ENCODE assay signal across 20 mouse cellular contexts in the genomic region with DNA sequence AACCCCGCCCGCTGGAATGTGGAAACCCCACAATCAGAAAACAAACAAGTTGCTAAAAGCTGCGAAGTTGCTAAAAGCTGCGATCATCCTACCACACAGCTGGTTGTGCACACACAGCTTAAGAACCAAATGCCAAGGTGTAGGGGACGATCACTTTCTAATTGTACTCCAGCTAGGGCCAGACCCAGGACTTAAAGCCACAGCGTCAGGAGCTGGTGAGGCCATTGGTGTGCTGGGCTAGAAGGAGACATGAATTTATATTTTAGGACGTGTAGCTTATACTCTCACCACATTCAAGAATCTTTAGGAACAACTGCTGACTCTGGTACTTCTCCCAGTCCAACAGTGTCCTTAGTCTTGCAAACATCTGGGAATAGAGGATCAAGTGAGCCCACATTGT. TPM values are rescaled to one million over a fixed set of nuclear protein-coding genes. Genes with fewer than 3 reads are reported as not detected.
DNase-seq lines count a peak whose midpoint lies in the region; ATAC-seq and TF ChIP-seq lines count a peak whose summit lies in the region.
"Had no signal": no experiment of that assay in that cellular context is flagged by ENCODE, and none has a peak within 500 bp of the region (broad histone marks: within the 10 kb centered on the region; RNA-seq: fewer than 3 reads in every experiment).

No protein-coding gene starts in this region.

- WGBS in forebrain, postnatal 0 days, result 2% methylated on average over 7 of the region's 7 CpGs
- 2% methylated on average over 7 of the region's 7 CpGs for WGBS in forebrain, embryonic 10.5 days
- 20% methylated on average over 7 of the region's 7 CpGs for WGBS in kidney, embryonic 16.5 days
- 4% methylated on average over 7 of the region's 7 CpGs for WGBS in intestine, embryonic 16.5 days

- no peak overlapping the region for H3K4me2 ChIP-seq in forebrain, postnatal 0 days (ENCODE audit: low read depth)
- H3K4me2 ChIP-seq in kidney, embryonic 16.5 days (replicated peaks; ENCODE audit: low read depth, low read length), result peak overlapping the region; percentile 83
- H3K4me2 ChIP-seq in intestine, embryonic 16.5 days (ENCODE audit: low read depth, low read length), result no peak overlapping the region
- H3K4me2 ChIP-seq: liver, embryonic 12.5 days; midbrain, embryonic 12.5 days had no signal

- TF ChIP-seq CTCF in forebrain, postnatal 0 days (IDR thresholded peaks at IDR 0.05; ENCODE audit: low read depth), result no peak
- no peak for TF ChIP-seq CTCF in embryonic fibroblast, embryonic 13.5 days (IDR thresholded peaks at IDR 0.05; ENCODE audit: borderline replicate concordance, insufficient read depth, low read length)

- no peaks in the 10 kb centered on the region for H3K9me3 ChIP-seq in forebrain, postnatal 0 days (ENCODE audit: low read length)
- no peaks in the 10 kb centered on the region for H3K9me3 ChIP-seq in forebrain, embryonic 10.5 days
- no peaks in the 10 kb centered on the region for H3K9me3 ChIP-seq in kidney, embryonic 16.5 days (ENCODE audit: low read length)
- no peaks in the 10 kb centered on the region for H3K9me3 ChIP-seq in intestine, embryonic 16.5 days (ENCODE audit: control insufficient read depth, low read length)
- H3K9me3 ChIP-seq: liver, embryonic 12.5 days; midbrain, embryonic 12.5 days had no signal

- no peaks in the 10 kb centered on the region for H3K36me3 ChIP-seq in forebrain, postnatal 0 days (ENCODE audit: insufficient read depth)
- peaks cover 10% of the 10 kb centered on the region; the same call in 1 of the 2 replicates for H3K36me3 ChIP-seq in forebrain, embryonic 10.5 days (replicated peaks)
- no peaks in the 10 kb centered on the region for H3K36me3 ChIP-seq in kidney, embryonic 16.5 days (ENCODE audit: insufficient read depth, low read length)
- no peaks in the 10 kb centered on the region for H3K36me3 ChIP-seq in intestine, embryonic 16.5 days (ENCODE audit: control insufficient read depth, insufficient read depth, low read length)
- H3K36me3 ChIP-seq: liver, embryonic 12.5 days; midbrain, embryonic 12.5 days had no signal

- H3K4me3 ChIP-seq in forebrain, postnatal 0 days (ENCODE audit: low read depth, low read length), result no peak overlapping the region
- no peak overlapping the region for H3K4me3 ChIP-seq in forebrain, embryonic 10.5 days
- H3K4me3 ChIP-seq in kidney, embryonic 16.5 days (ENCODE audit: low read length), result no peak overlapping the region; the same call in 1 of the 2 replicates
- H3K4me3 ChIP-seq in embryonic fibroblast, embryonic 13.5 days (ENCODE audit: insufficient read depth, low read length), result no peak overlapping the region
- H3K4me3 ChIP-seq in intestine, embryonic 16.5 days (ENCODE audit: low read length), result no peak overlapping the region
- H3K4me3 ChIP-seq: liver, embryonic 12.5 days; midbrain, embryonic 12.5 days had no signal

- H3K27ac ChIP-seq in forebrain, postnatal 0 days (ENCODE audit: low read depth, low read length), result no peak overlapping the region
- H3K27ac ChIP-seq in forebrain, embryonic 10.5 days, result no peak overlapping the region
- H3K27ac ChIP-seq in kidney, embryonic 16.5 days (ENCODE audit: low read length), result 0 out of 2 replicates have a peak overlapping the region, but pooled peaks have one; percentile 24
- H3K27ac ChIP-seq in embryonic fibroblast, embryonic 13.5 days (ENCODE audit: insufficient read depth, low read length), result peak overlapping the region; percentile 74
- H3K27ac ChIP-seq in intestine, embryonic 16.5 days (ENCODE audit: low read length), result no peak overlapping the region
- H3K27ac ChIP-seq: liver, embryonic 12.5 days; macrophage; midbrain, embryonic 12.5 days had no signal

- no peak overlapping the region for H3K9ac ChIP-seq in forebrain, postnatal 0 days
- H3K9ac ChIP-seq in kidney, embryonic 16.5 days (replicated peaks; ENCODE audit: low read length), result peak overlapping the region; percentile 43; the same call in 1 of the 2 replicates
- H3K9ac ChIP-seq in intestine, embryonic 16.5 days (ENCODE audit: low read depth, low read length), result no peak overlapping the region
- H3K9ac ChIP-seq: liver, embryonic 12.5 days; lung, embryonic 14.5 days; midbrain, embryonic 12.5 days had no signal

- no peak for TF ChIP-seq POLR2A in embryonic fibroblast, embryonic 13.5 days (IDR thresholded peaks at IDR 0.05; ENCODE audit: low read depth, low read length)

- peak; percentile 32 for DNase-seq in forebrain, postnatal 0 days
- no peak for DNase-seq in forebrain, embryonic 10.5 days (ENCODE audit: extremely low spot score, low spot score)
- no peak for DNase-seq in kidney, adult 8-10 months
- DNase-seq in R1 (ENCODE audit: low read depth, low spot score), result peak; percentile 22
- no peak for DNase-seq in cerebellum, adult 11-12 months
- DNase-seq: adrenal gland, postnatal 14 days; cerebellum, adult 2 months; gastrocnemius, postnatal 10 days; heart, postnatal 4 days; kidney, postnatal 25 days; lung, embryonic 14.5 days; thymus, adult 18-20 months had no signal

- no peak for ATAC-seq in forebrain, postnatal 0 days
- ATAC-seq in kidney, embryonic 16.5 days (ENCODE audit: low FRiP score, low TSS enrichment), result no peak
- ATAC-seq in intestine, embryonic 16.5 days, result no peak
- ATAC-seq: activated CD4-positive, CD25-positive, alpha-beta regulatory T cell, adult 4 months; inflammation-experienced regulatory T-cells, adult 6 months; liver, embryonic 12.5 days had no signal

- peaks cover 2% of the 10 kb centered on the region; the same call in 1 of the 2 replicates for H3K4me1 ChIP-seq in forebrain, postnatal 0 days (ENCODE audit: insufficient read depth)
- peaks cover 69% of the 10 kb centered on the region for H3K4me1 ChIP-seq in forebrain, embryonic 10.5 days
- peaks cover 40% of the 10 kb centered on the region for H3K4me1 ChIP-seq in kidney, embryonic 16.5 days (ENCODE audit: insufficient read depth, low read length)
- no peaks in the 10 kb centered on the region for H3K4me1 ChIP-seq in embryonic fibroblast, embryonic 13.5 days (ENCODE audit: control insufficient read depth, insufficient read depth, low read length)
- H3K4me1 ChIP-seq in intestine, embryonic 16.5 days (ENCODE audit: control insufficient read depth, insufficient read depth, low read length), result peaks cover 34% of the 10 kb centered on the region

- peaks cover 77% of the 10 kb centered on the region for H3K27me3 ChIP-seq in forebrain, postnatal 0 days (ENCODE audit: insufficient read depth, low read length)
- H3K27me3 ChIP-seq in forebrain, embryonic 10.5 days (ENCODE audit: poor library complexity, severe bottlenecking), result peaks cover 100% of the 10 kb centered on the region
- H3K27me3 ChIP-seq in kidney, embryonic 16.5 days (ENCODE audit: insufficient read depth, low read length), result peaks cover 25% of the 10 kb centered on the region
- peaks cover 80% of the 10 kb centered on the region for H3K27me3 ChIP-seq in intestine, embryonic 16.5 days (replicated peaks; ENCODE audit: control insufficient read depth, insufficient read depth, low read length)

RNA-seq across cellular contexts. Expression of gene Foxc1, which starts 1.9 kb away (rescaled TPM):
- 9.4 and 15.6 TPM in 2 replicates for total RNA-seq in forebrain, postnatal 0 days (2014; rRNA removed)
- polyA plus RNA-seq in forebrain, postnatal 0 days (2015; fragmentation: Nextera tagmentation; extraction: Ambion mirVana), result 1.9 and 2.3 TPM in 2 replicates
- 2.5 and 2.6 TPM in 2 replicates for polyA plus RNA-seq in forebrain, embryonic 10.5 days (2016; fragmentation: Nextera tagmentation; extraction: Ambion mirVana)
- polyA plus RNA-seq in kidney, embryonic 16.5 days (2015; fragmentation: Nextera tagmentation; extraction: Ambion mirVana), result 2.3 and 3.3 TPM in 2 replicates
- 14.4 and 19.7 TPM in 2 replicates for polyA plus RNA-seq in embryonic fibroblast, embryonic 13.5 days (2011; ENCODE audit: insufficient read length, low read depth, missing spikeins)
- 0.06 and 0.07 TPM in 2 replicates for polyA plus RNA-seq in intestine, embryonic 16.5 days (2015; fragmentation: Nextera tagmentation; extraction: Ambion mirVana)
- polyA plus RNA-seq: activated CD4-positive, CD25-positive, alpha-beta regulatory T cell, adult 4 months; inflammation-experienced regulatory T-cells, adult 6 months; macrophage had no signal

Comparison
In these comparisons a context has a peak if more than half of its experiments do, and no peak if none do; other contexts are left out.
1. DNase-seq: peak in forebrain, postnatal 0 days (single experiment) and R1 (single experiment); none in forebrain, embryonic 10.5 days (single experiment), kidney, adult 8-10 months (0 of 2) and cerebellum, adult 11-12 months (single experiment).
2. H3K27ac ChIP-seq: peak in kidney, embryonic 16.5 days (single experiment) and embryonic fibroblast, embryonic 13.5 days (single experiment); none in forebrain, postnatal 0 days (single experiment), forebrain, embryonic 10.5 days (single experiment) and intestine, embryonic 16.5 days (single experiment).